Mouse (Mus musculus) midbrain, postnatal 0 days (tissue): Measurements from ENCODE around the gene Pamr1. TPM values are rescaled to one million over a fixed set of nuclear protein-coding genes. Genes with fewer than 3 reads are reported as not detected.

Source experiments
- ATAC-seq: fragments of 200-750 bp; cut with Nextera tagmentation; 2 replicates; pipeline ENCODE4 v1.8.0; 2017; ENCODE audit warnings: moderate number of reproducible peaks, mild to moderate bottlenecking, moderate TSS enrichment, moderate library complexity; ENCODE audit not compliant: low FRiP score
- DNase-seq: peaks from one replicate; pipeline ENCODE4 v3.0.0-alpha.2; 2015; ENCODE audit warnings: low spot score
- H3K27ac ChIP-seq: fragments of 300-500 bp; sonication (generic); 2 replicates; pipeline ENCODE4 v1.5.1; 2014; ENCODE audit warnings: low read depth, mild to moderate bottlenecking, low read length, mixed read lengths
- H3K27me3 ChIP-seq: fragments of 300-500 bp; sonication (generic); 2 replicates; pipeline ENCODE4 v1.6.1; 2014; ENCODE audit warnings: low read length, control low read depth, mixed read lengths; ENCODE audit not compliant: insufficient read depth
- H3K36me3 ChIP-seq: fragments of 300-500 bp; sonication (generic); 2 replicates; pipeline ENCODE4 v1.6.1; 2014; ENCODE audit warnings: low read length, control low read depth, mixed read lengths; ENCODE audit not compliant: insufficient read depth
- H3K4me1 ChIP-seq: fragments of 300-500 bp; sonication (generic); 2 replicates; pipeline ENCODE4 v1.6.1; 2014; ENCODE audit warnings: mild to moderate bottlenecking, control low read depth, antibody characterized with exemption, low read length, mixed read lengths; ENCODE audit not compliant: insufficient read depth
- H3K4me2 ChIP-seq: fragments of 300-500 bp; sonication (generic); 2 replicates; pipeline ENCODE4 v1.6.1; 2014; ENCODE audit warnings: low read depth, mild to moderate bottlenecking, low read length, mixed read lengths; ENCODE audit not compliant: poor library complexity, severe bottlenecking
- H3K4me3 ChIP-seq: fragments of 300-500 bp; sonication (generic); 2 replicates; pipeline ENCODE4 v1.5.1; 2014; ENCODE audit warnings: low read depth, mild to moderate bottlenecking, low read length, moderate library complexity
- H3K9ac ChIP-seq: fragments of 300-500 bp; sonication (generic); replicated peaks from 2 replicates; pipeline ENCODE4 v1.6.1; 2014; ENCODE audit warnings: mild to moderate bottlenecking, low read length, moderate library complexity, mixed read lengths; ENCODE audit not compliant: poor library complexity, severe bottlenecking
- H3K9me3 ChIP-seq: fragments of 300-500 bp; sonication (generic); 2 replicates; pipeline ENCODE4 v1.6.1; 2016; ENCODE audit warnings: low read length, control low read depth
- CTCF ChIP-seq: IDR thresholded peaks from 2 replicates; pipeline ENCODE4 v1.5.1; 2016; ENCODE audit warnings: antibody characterized with exemption, mild to moderate bottlenecking
- WGBS: fragments of 180-500 bp; shearing (Covaris S2); extraction: QIAGEN DNeasy Blood & Tissue Kit; methylation state at CpG from one replicate; pipeline ENCODE4 v1.1.7; 2014; 5-methylcytosine and 5-hydroxymethylcytosine counted together
- polyA plus RNA-seq: library from polyadenylated mRNA; unstranded; fragments of >200 nt; fragmentation: Nextera tagmentation; extraction: Ambion mirVana; gene quantifications from 2 replicates; pipeline ENCODE4 v1.2.1, GENCODE M21; 2015
- total RNA-seq: library from RNA; depleted of rRNA; stranded (reverse); fragments of >200 nt; gene quantifications from 2 replicates; pipeline ENCODE4 v1.2.3, GENCODE M21; 2014; rRNA removed

Gene Pamr1
- total and polyA plus RNA-seq, 2 experiments from 2014 or later: 4.8 to 10.3 TPM

- peak; percentile 62 for TF ChIP-seq CTCF
- ATAC-seq (no peak), DNase-seq (no peak)
- H3K4me2 ChIP-seq: no peak overlapping the region
- 0 out of 2 replicates have a peak, but pooled peaks cover 6% of the 10 kb centered on the region for H3K4me1 ChIP-seq
- no peak overlapping the region for H3K27ac ChIP-seq
- no peak overlapping the region for H3K9ac ChIP-seq
- no peaks in the 10 kb centered on the region for H3K36me3 ChIP-seq
- WGBS: 42% methylated on average over 5 of the region's 5 CpGs
- no peak overlapping the region for H3K4me3 ChIP-seq
- no peaks in the 10 kb centered on the region for H3K9me3 ChIP-seq
- no peaks in the 10 kb centered on the region for H3K27me3 ChIP-seq
Measured at GRCm38 (mm10) chr2:102682168-102682567, 132.4 kb downstream of the Pamr1 start.

GRCm38 (mm10) chr2:102685371-102686107 lies 135.7 kb downstream of the Pamr1 start:
- Histone ChIP-seq H3K4me1 (peaks cover 10% of the 10 kb centered on the region; the same call in 1 of the 2 replicates), H3K27ac (peak overlapping the region; percentile 38), H3K27me3 (no peaks in the 10 kb centered on the region), H3K4me2 (peak overlapping the region; percentile 33), H3K36me3 (no peaks in the 10 kb centered on the region), H3K4me3 (0 out of 2 replicates have a peak overlapping the region, but pooled peaks have one; percentile 6), H3K9ac (0 out of 2 replicates have a peak overlapping the region, but pooled peaks have one; percentile 26), H3K9me3 (no peaks in the 10 kb centered on the region)
- peak; percentile 81 for TF ChIP-seq CTCF
- DNase-seq: peak; percentile 69
- ATAC-seq: peak; percentile 83
- WGBS: 83% methylated on average over 7 of the region's 7 CpGs

GRCm38 (mm10) chr2:102686108-102686450 lies 136.3 kb downstream of the Pamr1 start:
- Histone ChIP-seq H3K4me3 (0 out of 2 replicates have a peak overlapping the region, but pooled peaks have one; percentile 6), H3K9ac (0 out of 2 replicates have a peak overlapping the region, but pooled peaks have one; percentile 26), H3K9me3 (no peaks in the 10 kb centered on the region), H3K4me2 (peak overlapping the region; percentile 33), H3K36me3 (no peaks in the 10 kb centered on the region), H3K4me1 (peaks cover 10% of the 10 kb centered on the region; the same call in 1 of the 2 replicates), H3K27me3 (no peaks in the 10 kb centered on the region), H3K27ac (peak overlapping the region; percentile 38)
- DNase-seq (no peak), ATAC-seq (no peak)
- 26% methylated on average over 9 of the region's 9 CpGs for WGBS
- no peak for TF ChIP-seq CTCF

Other genes starting within 250 kb of the Pamr1 start
- gene Trim44, start 142.2 kb upstream of the Pamr1 start, total RNA-seq: 114 and 132 TPM in 2 replicates
- 42.2 and 50.6 TPM in 2 replicates for gene Trim44, start 142.2 kb upstream of the Pamr1 start, polyA plus RNA-seq
- 78.9 and 91.8 TPM in 2 replicates for gene Fjx1, start 97.5 kb upstream of the Pamr1 start, total RNA-seq
- 27.1 and 28.5 TPM in 2 replicates for gene Fjx1, start 97.5 kb upstream of the Pamr1 start, polyA plus RNA-seq
- gene Slc1a2, start 108.6 kb downstream of the Pamr1 start, total RNA-seq: 97.1 and 102 TPM in 2 replicates
- gene Slc1a2, start 108.6 kb downstream of the Pamr1 start, polyA plus RNA-seq: 13.4 and 15.7 TPM in 2 replicates